Mouse (Mus musculus): ENCODE results near the gene Pmpcb.

DNA sequence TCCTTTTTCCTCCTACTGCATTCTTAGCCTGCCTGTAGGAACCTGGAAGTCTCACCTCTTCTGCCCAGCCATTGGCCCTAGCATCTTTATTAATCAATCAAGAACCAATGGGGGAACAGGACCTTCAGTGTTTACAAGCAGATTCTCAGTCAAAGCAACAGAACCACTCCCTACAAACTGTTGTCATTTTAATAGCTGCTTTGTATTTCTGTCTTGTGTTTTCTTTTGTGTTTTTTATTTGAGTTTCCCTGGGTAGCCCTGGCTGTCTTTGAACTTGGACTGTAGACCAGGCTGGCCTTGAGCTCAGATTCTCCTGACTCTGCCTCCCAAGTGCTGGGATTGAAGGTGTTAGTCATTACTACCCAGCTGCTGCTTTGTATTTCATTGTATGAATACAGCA is 55.2 kb downstream of the Pmpcb start:
- TF ChIP-seq CTCF (IDR thresholded peaks at IDR 0.05; ENCODE audit: borderline replicate concordance, insufficient read depth, low read depth, low read length) (no peak), POLR2A (IDR thresholded peaks at IDR 0.05; ENCODE audit: borderline replicate concordance, insufficient read depth, low read length) (no peak)
